Mouse (Mus musculus): Measurements from ENCODE around the gene Vwc2.

Vwc2 gene

GRCm38 (mm10) chr11:11113576-11114233 lies at the start of gene Vwc2:
TSS of gene Vwc2 (plus strand) at chr11:11114223.
- DNase-seq: no peak

GRCm38 (mm10) chr11:11088162-11088756 lies 25.8 kb upstream of the Vwc2 start:
- no peak for DNase-seq

GRCm38 (mm10) chr11:11097606-11098005 lies 16.4 kb upstream of the Vwc2 start:
- no peak for DNase-seq

GRCm38 (mm10) chr11:11098282-11098681 lies 15.7 kb upstream of the Vwc2 start:
- no peak for DNase-seq

- DNase-seq: no peak
These were observed 15.0 kb upstream of the Vwc2 start for GRCm38 (mm10) chr11:11099011-11099410.

- DNase-seq: no peak
These were observed 11.8 kb upstream of the Vwc2 start for GRCm38 (mm10) chr11:11102182-11102581.

GRCm38 (mm10) chr11:11102620-11103019 lies 11.4 kb upstream of the Vwc2 start:
- DNase-seq: peak; percentile 0

GRCm38 (mm10) chr11:11108922-11109321 lies 5.1 kb upstream of the Vwc2 start:
- no peak for DNase-seq

- no peak for DNase-seq
These were observed 409 bp downstream of the Vwc2 start for GRCm38 (mm10) chr11:11114234-11115030.

- no peak for DNase-seq
These were observed 1.1 kb downstream of the Vwc2 start for GRCm38 (mm10) chr11:11115031-11115647.

- no peak for DNase-seq
These were observed 1.9 kb downstream of the Vwc2 start for GRCm38 (mm10) chr11:11115648-11116590.

GRCm38 (mm10) chr11:11116736-11117135 lies 2.7 kb downstream of the Vwc2 start:
- no peak for DNase-seq

- DNase-seq: peak; percentile 32
These were observed 8.8 kb downstream of the Vwc2 start for GRCm38 (mm10) chr11:11122866-11123265.

- DNase-seq: peak; percentile 48
These were observed 17.5 kb downstream of the Vwc2 start for GRCm38 (mm10) chr11:11131414-11132077.

- no peak for DNase-seq
These were observed 26.6 kb downstream of the Vwc2 start for GRCm38 (mm10) chr11:11140622-11141021.

GRCm38 (mm10) chr11:11152681-11153080 lies 38.7 kb downstream of the Vwc2 start:
- DNase-seq: no peak

- DNase-seq: no peak
These were observed 57.4 kb downstream of the Vwc2 start for GRCm38 (mm10) chr11:11171396-11171795.

- DNase-seq: no peak
These were observed 61.2 kb downstream of the Vwc2 start for GRCm38 (mm10) chr11:11175259-11175658.

GRCm38 (mm10) chr11:11182705-11183104 lies 68.7 kb downstream of the Vwc2 start:
- no peak for DNase-seq

GRCm38 (mm10) chr11:11223162-11223561 lies 109.1 kb downstream of the Vwc2 start:
- DNase-seq: no peak

- DNase-seq: peak; percentile 1
These were observed 125.3 kb downstream of the Vwc2 start for GRCm38 (mm10) chr11:11239346-11239745.
